Mouse (Mus musculus): ENCODE data around the gene Exo1. TPM values are rescaled to one million over a fixed set of nuclear protein-coding genes. Genes with fewer than 3 reads are reported as not detected.

Gene Exo1
- polyA plus RNA-seq, 2 experiments = 15.8 to 47.3 TPM

- 84% methylated on average over 5 of the region's 5 CpGs for WGBS
- Histone ChIP-seq H3K4me3 (replicated peaks; ENCODE audit: low read length) (no peak overlapping the region), H3K9me3 (ENCODE audit: control insufficient read depth, low read length) (no peaks in the 10 kb centered on the region)
Measured at GRCm38 (mm10) chr1:175931391-175931790, 51.0 kb downstream of the Exo1 start.

GRCm38 (mm10) chr1:175936282-175936737 lies 55.9 kb downstream of the Exo1 start:
- 10% methylated on average over 11 of the region's 11 CpGs for WGBS
- no peaks in the 10 kb centered on the region for H3K36me3 ChIP-seq (ENCODE audit: control insufficient read depth, insufficient read depth, low read length)
- no peaks in the 10 kb centered on the region for H3K9me3 ChIP-seq (ENCODE audit: control insufficient read depth, low read length)
- DNase-seq (ENCODE audit: low spot score) (peak; percentile 94), ATAC-seq (ENCODE audit: low FRiP score, low read depth) (peak; percentile 87)
- no peak overlapping the region for H3K4me3 ChIP-seq (replicated peaks; ENCODE audit: low read length)
- H3K4me2 ChIP-seq (replicated peaks; ENCODE audit: low read depth, low read length, severe bottlenecking) = peak overlapping the region; percentile 34; the same call in 1 of the 2 replicates
- no peak for TF ChIP-seq POLR2A (IDR thresholded peaks at IDR 0.05; ENCODE audit: borderline replicate concordance, extremely low read depth, insufficient read depth, insufficient read length)
- H3K27me3 ChIP-seq (ENCODE audit: control insufficient read depth, insufficient read depth, low read length) = no peaks in the 10 kb centered on the region
- peak overlapping the region; percentile 32; the same call in 1 of the 2 replicates for H3K9ac ChIP-seq (ENCODE audit: low read depth, low read length, severe bottlenecking)
- H3K27ac ChIP-seq (replicated peaks; ENCODE audit: low read depth, low read length) = no peak overlapping the region
- no peaks in the 10 kb centered on the region for H3K4me1 ChIP-seq (ENCODE audit: control insufficient read depth, insufficient read depth, low read length)

More at GRCm38 (mm10) chr1:175931391-175931790, 51.0 kb downstream of the Exo1 start:
- Histone ChIP-seq H3K36me3 (ENCODE audit: control insufficient read depth, insufficient read depth, low read length) (no peaks in the 10 kb centered on the region), H3K4me1 (ENCODE audit: control insufficient read depth, insufficient read depth, low read length) (no peaks in the 10 kb centered on the region), H3K9ac (ENCODE audit: low read depth, low read length, severe bottlenecking) (no peak overlapping the region), H3K27me3 (ENCODE audit: control insufficient read depth, insufficient read depth, low read length) (no peaks in the 10 kb centered on the region), H3K27ac (replicated peaks; ENCODE audit: low read depth, low read length) (no peak overlapping the region), H3K4me2 (replicated peaks; ENCODE audit: low read depth, low read length, severe bottlenecking) (no peak overlapping the region)
- no peak for TF ChIP-seq POLR2A (IDR thresholded peaks at IDR 0.05; ENCODE audit: borderline replicate concordance, extremely low read depth, insufficient read depth, insufficient read length)
- ATAC-seq (ENCODE audit: low FRiP score, low read depth) = no peak
- no peak for DNase-seq (ENCODE audit: low spot score)

GRCm38 (mm10) chr1:175938731-175939130 lies 58.4 kb downstream of the Exo1 start:
- TF ChIP-seq POLR2A (IDR thresholded peaks at IDR 0.05; ENCODE audit: borderline replicate concordance, extremely low read depth, insufficient read depth, insufficient read length) = no peak
- Histone ChIP-seq H3K4me3 (replicated peaks; ENCODE audit: low read length) (no peak overlapping the region), H3K27me3 (ENCODE audit: control insufficient read depth, insufficient read depth, low read length) (no peaks in the 10 kb centered on the region), H3K9ac (ENCODE audit: low read depth, low read length, severe bottlenecking) (no peak overlapping the region), H3K4me1 (ENCODE audit: control insufficient read depth, insufficient read depth, low read length) (no peaks in the 10 kb centered on the region), H3K36me3 (ENCODE audit: control insufficient read depth, insufficient read depth, low read length) (no peaks in the 10 kb centered on the region), H3K9me3 (ENCODE audit: control insufficient read depth, low read length) (no peaks in the 10 kb centered on the region), H3K4me2 (replicated peaks; ENCODE audit: low read depth, low read length, severe bottlenecking) (no peak overlapping the region), H3K27ac (replicated peaks; ENCODE audit: low read depth, low read length) (no peak overlapping the region)
- 85% methylated on average over 3 of the region's 3 CpGs for WGBS
- DNase-seq (ENCODE audit: low spot score) (no peak), ATAC-seq (ENCODE audit: low FRiP score, low read depth) (no peak)

GRCm38 (mm10) chr1:175943168-175943567 lies 62.8 kb downstream of the Exo1 start:
- WGBS = 91% methylated on average over 7 of the region's 7 CpGs
- Histone ChIP-seq H3K4me1 (ENCODE audit: control insufficient read depth, insufficient read depth, low read length) (no peaks in the 10 kb centered on the region), H3K4me3 (replicated peaks; ENCODE audit: low read length) (no peak overlapping the region), H3K27me3 (ENCODE audit: control insufficient read depth, insufficient read depth, low read length) (no peaks in the 10 kb centered on the region), H3K36me3 (ENCODE audit: control insufficient read depth, insufficient read depth, low read length) (no peaks in the 10 kb centered on the region), H3K9me3 (ENCODE audit: control insufficient read depth, low read length) (no peaks in the 10 kb centered on the region), H3K27ac (replicated peaks; ENCODE audit: low read depth, low read length) (no peak overlapping the region), H3K9ac (ENCODE audit: low read depth, low read length, severe bottlenecking) (no peak overlapping the region), H3K4me2 (replicated peaks; ENCODE audit: low read depth, low read length, severe bottlenecking) (no peak overlapping the region)
- no peak for TF ChIP-seq POLR2A (IDR thresholded peaks at IDR 0.05; ENCODE audit: borderline replicate concordance, extremely low read depth, insufficient read depth, insufficient read length)
- DNase-seq (ENCODE audit: low spot score) (no peak), ATAC-seq (ENCODE audit: low FRiP score, low read depth) (no peak)

- 65% methylated on average over 4 of the region's 4 CpGs for WGBS
- Histone ChIP-seq H3K4me3 (replicated peaks; ENCODE audit: low read length) (no peak overlapping the region), H3K27ac (replicated peaks; ENCODE audit: low read depth, low read length) (no peak overlapping the region), H3K27me3 (ENCODE audit: control insufficient read depth, insufficient read depth, low read length) (no peaks in the 10 kb centered on the region), H3K9me3 (ENCODE audit: control insufficient read depth, low read length) (no peaks in the 10 kb centered on the region), H3K4me1 (ENCODE audit: control insufficient read depth, insufficient read depth, low read length) (no peaks in the 10 kb centered on the region), H3K36me3 (ENCODE audit: control insufficient read depth, insufficient read depth, low read length) (no peaks in the 10 kb centered on the region), H3K4me2 (replicated peaks; ENCODE audit: low read depth, low read length, severe bottlenecking) (no peak overlapping the region), H3K9ac (ENCODE audit: low read depth, low read length, severe bottlenecking) (no peak overlapping the region)
- no peak for TF ChIP-seq POLR2A (IDR thresholded peaks at IDR 0.05; ENCODE audit: borderline replicate concordance, extremely low read depth, insufficient read depth, insufficient read length)
- ATAC-seq (ENCODE audit: low FRiP score, low read depth) = no peak
- no peak for DNase-seq (ENCODE audit: low spot score)
Measured at GRCm38 (mm10) chr1:175946718-175947315, 66.4 kb downstream of the Exo1 start.

Measured in limb, embryonic 14.5 days (tissue).